Mouse (Mus musculus) right cerebral cortex, adult 18-20 months (tissue): ENCODE results near the gene Ormdl3.
A peak's percentile ranks its signal among the peaks of the same experiment; 100 is the strongest.
"Not testable (repeated sequence)": the region's sequence is repeated elsewhere in the genome, so short reads cannot be mapped to it uniquely, and the experiment has no call there.

Experiments
- DNase-seq: peaks from one replicate; pipeline ENCODE4 v3.0.0; 2022; ENCODE audit warnings: mixed read lengths

The Ormdl3 gene

GRCm38 (mm10) chr11:98586892-98587563 lies at the start of gene Ormdl3:
Gene Ormdl3 (minus strand): TSS chr11:98587368.
- peak; percentile 98 for DNase-seq

GRCm38 (mm10) chr11:98635312-98635970 lies 48.3 kb upstream of the Ormdl3 start:
- DNase-seq = not testable (repeated sequence)

DNA sequence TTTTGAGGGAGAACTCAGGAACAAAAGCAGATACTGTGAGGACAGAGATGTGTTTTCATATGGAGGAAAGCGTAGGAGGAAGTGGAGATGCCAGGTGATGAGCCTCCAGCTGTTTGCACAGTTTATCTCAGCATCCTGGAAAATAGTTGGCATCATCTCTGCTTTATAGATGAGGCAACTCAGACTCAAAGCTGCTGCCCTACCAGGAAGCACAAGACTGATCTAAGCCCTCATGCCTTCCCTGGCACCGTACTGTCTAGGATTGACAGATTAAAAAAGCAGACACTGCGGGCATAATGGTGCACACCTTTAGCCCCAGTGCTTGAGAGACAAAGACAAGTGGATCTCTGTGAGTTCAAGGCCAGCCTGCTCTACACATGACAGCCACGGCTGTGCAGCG lies 43.5 kb upstream of the Ormdl3 start:
- DNase-seq = no peak

- DNase-seq = no peak
These were observed 41.5 kb upstream of the Ormdl3 start for GRCm38 (mm10) chr11:98628706-98629105.

- DNase-seq = no peak
These were observed 38.6 kb upstream of the Ormdl3 start, which contains the start of the genes Gm12355 and Gsdma3 for GRCm38 (mm10) chr11:98625611-98626410. Gene Gm12355 (minus strand): TSS chr11:98625661. Gene Gsdma3 (plus strand): TSS chr11:98626360.

DNA sequence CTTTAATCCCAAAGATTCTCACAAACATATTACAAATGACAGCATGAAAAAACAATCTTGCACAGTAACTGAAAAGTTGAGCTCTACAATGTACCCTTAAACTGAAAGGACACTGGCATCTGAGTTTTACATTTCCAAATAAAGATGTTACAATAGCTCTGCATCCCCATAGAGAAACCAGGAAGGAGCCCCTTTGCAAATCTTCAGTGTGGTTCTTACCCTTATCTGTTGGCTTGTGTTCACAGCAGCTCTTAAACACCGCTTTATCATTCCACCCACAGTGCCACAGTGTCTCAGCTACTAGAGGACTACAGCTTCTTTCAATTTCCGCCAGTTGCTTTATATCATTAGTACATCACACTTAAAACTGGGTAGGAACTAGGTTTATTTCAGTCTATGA lies 37.2 kb upstream of the Ormdl3 start:
- not testable (repeated sequence) for DNase-seq

- not testable (repeated sequence) for DNase-seq
These were observed 36.8 kb upstream of the Ormdl3 start for GRCm38 (mm10) chr11:98623981-98624380.

- no peak for DNase-seq
These were observed 33.6 kb upstream of the Ormdl3 start for GRCm38 (mm10) chr11:98620791-98621190.

DNA sequence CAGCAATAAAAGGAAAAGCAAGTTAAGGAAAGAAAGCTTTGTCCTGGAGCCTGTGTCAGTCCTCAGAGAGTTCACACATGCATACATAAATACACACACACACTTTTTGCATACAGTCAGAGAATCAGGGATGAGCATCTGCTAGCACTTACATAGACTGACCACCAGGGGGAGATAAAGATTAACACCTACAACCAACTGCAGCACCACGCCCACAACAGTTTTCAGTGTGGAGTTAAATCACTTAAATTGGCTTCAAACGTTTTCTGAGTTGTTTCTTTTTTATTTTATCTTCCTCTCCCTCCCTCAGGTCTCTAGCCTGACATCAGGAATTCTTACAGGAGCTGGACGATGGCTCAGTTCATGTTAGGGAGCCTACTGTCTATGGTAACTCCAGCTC lies 19.6 kb upstream of the Ormdl3 start:
- DNase-seq = peak; percentile 49

- DNase-seq = not testable (repeated sequence)
These were observed 17.7 kb upstream of the Ormdl3 start for GRCm38 (mm10) chr11:98604911-98605310.

GRCm38 (mm10) chr11:98603953-98604352 lies 16.8 kb upstream of the Ormdl3 start:
- no peak for DNase-seq

DNA sequence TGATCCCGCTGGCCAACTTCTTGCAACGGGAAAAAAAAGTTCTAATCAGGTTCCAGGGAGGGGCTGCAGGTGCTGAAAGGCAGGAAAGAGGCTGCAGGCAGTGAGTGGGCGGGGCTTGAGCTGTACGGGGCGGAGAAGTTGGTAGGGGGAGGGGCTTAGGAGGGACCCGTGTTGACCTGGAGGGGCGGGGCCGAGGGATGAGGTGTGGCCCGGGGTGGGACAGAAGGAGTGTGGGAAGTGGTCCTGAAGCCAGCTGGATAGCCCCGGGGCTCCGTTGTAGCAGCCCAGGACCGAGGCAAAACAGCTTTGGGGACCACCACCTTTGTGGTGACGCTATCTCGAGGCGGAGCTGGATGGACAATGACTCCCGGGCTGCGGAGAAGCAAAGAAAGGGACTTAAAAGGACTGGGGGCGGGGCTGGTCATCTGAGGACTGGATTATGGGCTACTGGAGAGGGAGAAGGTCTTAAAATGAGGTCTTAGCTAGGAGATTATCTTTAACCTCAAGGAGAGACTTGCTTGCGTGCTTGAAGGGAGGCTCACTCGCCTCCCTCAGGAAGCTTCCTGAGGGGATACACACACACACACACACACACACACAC lies 15.0 kb upstream of the Ormdl3 start:
- no peak for DNase-seq

DNA sequence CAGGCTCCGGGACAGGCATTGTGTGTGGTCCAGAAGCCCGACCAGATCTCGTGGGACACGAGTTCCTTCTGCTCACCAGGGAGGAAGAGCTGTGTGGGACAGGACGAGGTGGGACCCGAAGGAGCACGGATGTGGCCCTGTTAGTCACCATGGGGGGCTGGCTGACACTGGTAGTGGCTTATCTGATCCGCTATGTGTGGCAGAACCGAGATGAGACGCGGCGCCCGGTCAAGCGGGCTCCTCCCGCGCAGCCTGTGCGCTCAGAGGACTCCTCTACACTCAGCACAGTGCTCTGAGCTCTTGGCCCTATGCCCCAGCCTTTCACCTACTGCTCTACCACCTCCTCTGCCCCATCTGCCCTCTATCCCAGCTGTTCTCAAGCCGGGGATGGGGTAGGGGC lies 12.1 kb upstream of the Ormdl3 start:
- DNase-seq = no peak

GRCm38 (mm10) chr11:98598851-98599290 lies 11.7 kb upstream of the Ormdl3 start:
- no peak for DNase-seq

GRCm38 (mm10) chr11:98597991-98598390 lies 10.8 kb upstream of the Ormdl3 start, which contains the start of gene Lrrc3c:
Gene Lrrc3c (plus strand): TSS chr11:98598291.
- no peak for DNase-seq

- DNase-seq = no peak
These were observed 10.2 kb upstream of the Ormdl3 start for GRCm38 (mm10) chr11:98597363-98597762.

DNA sequence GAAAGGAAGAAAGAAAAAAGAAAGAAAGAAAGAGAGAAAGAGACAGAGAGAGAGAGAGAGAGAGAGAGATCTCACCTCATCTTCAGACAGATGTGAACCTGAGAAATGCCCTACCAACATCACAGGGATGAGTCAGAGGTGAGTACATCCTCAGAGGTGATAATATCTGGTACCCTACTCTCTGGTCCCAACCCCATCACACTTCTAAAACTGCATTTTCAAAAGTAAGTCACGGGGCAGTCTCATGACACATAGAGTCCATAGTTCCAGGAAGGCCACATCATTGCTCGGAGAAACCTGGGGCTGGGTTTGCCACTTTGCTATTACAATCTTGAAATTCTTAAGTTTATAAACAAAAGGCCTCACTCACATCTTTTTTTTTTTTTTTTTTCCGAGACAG lies 8.8 kb upstream of the Ormdl3 start:
- DNase-seq = no peak

- DNase-seq = no peak
These were observed 8.3 kb upstream of the Ormdl3 start for GRCm38 (mm10) chr11:98595473-98595872.

DNA sequence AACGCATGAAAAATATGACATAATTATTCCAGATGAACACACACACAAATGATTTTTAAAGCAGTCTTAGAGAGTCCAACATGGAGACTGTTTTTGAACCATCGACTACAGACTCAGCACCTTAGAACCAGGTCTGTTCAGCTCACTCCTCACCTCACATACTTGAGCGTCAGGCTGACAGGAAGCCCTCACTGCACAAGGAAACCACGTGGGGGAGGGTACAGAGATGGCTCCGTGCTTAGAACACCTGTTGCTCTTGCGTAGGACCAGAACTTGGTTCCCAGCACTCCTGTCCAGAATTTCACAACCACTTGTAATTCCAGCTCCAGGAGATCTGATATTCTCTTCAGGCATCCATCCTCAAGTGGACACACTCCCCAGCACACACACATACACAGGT lies 7.9 kb upstream of the Ormdl3 start:
- DNase-seq = no peak

DNA sequence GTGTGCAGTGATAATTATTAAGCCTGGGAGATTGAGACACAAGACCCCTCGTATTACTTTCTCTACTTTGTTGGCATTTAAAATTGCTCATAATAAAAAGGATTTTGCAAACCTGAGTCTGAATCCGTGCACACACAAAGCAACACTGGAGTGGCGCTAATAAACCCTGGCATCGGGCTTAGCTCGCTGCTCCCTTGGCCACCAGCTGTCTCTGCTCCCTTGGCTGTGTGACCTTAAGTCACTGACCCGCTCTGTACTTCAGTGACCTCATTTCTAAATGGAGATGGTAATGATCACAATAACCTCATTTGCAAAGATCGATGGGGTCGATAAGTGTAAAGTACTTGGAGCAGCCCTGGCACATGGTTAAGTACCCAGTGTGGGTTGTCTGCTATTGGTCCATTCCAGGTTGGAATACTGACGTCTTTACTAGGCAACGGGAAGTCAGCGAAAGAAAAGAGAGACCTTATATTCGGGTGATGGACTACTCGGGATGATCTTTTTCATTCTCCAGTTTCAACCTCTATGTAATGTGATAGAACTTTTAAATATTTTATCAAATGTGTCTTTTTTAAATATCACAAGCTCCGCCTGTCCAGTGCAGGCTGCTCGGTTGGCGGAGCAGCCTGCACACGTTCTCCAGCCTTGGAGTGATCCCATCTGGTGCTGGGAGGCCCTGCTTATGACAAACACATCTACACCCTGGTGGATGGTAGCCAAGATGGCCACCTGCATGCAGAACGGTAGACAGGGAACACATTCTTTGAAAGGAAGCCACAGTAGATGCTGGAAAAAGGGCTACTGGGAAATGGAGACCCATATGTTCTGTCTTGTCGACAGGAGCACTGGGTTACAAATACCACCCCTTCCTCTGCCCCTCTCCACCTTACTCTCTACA lies 3.6 kb upstream of the Ormdl3 start:
- no peak for DNase-seq

DNA sequence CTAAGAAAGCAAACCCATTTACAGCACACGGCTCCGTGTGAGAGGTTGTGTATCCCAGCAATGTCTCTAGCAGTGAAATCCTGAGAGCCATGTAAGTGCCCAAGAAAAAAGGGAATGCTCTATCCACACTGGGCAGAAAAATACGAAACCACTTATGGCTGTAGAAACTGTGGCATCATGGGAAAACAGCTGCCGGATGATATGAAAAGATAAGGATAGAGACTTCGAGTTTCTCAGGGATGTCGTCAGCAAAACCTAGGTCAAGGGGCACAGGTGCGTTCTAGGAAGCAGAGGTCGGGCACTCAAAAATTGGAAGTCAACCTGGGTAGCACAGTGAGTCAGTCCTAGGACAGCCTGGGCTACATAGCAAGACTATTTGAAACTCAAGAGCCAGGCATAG lies 2.1 kb upstream of the Ormdl3 start:
- DNase-seq = no peak

- DNase-seq = no peak
These were observed 1.7 kb upstream of the Ormdl3 start for GRCm38 (mm10) chr11:98588833-98589281.
